Mouse (Mus musculus) bone marrow, adult 2 months (tissue): ENCODE data around the gene Col1a2.

Experiments
- CTCF ChIP-seq: fragments of 200-500 bp; IDR thresholded peaks from 2 replicates; pipeline ENCODE4 v1.5.1; 2011; ENCODE audit warnings: low read length, control low read depth; ENCODE audit not compliant: control insufficient read depth, insufficient read depth
- POLR2A ChIP-seq: fragments of 200-500 bp; IDR thresholded peaks from 2 replicates; pipeline ENCODE4 v1.6.1; 2011; ENCODE audit warnings: low read depth, mild to moderate bottlenecking, control low read depth, low read length, borderline replicate concordance; ENCODE audit not compliant: control insufficient read depth

GRCm38 (mm10) chr6:4504603-4505131 is at the start of gene Col1a2:
- TF ChIP-seq CTCF (no peak), POLR2A (no peak)
